Mouse (Mus musculus) kidney, embryonic 14.5 days (tissue): ENCODE data around the gene Polrmt. TPM values are rescaled to one million over a fixed set of nuclear protein-coding genes. Genes with fewer than 3 reads are reported as not detected.

Experiments
- ATAC-seq: fragments of 200-750 bp; cut with Nextera tagmentation; 2 replicates; pipeline ENCODE4 v1.8.0; 2017; ENCODE audit warnings: moderate number of reproducible peaks, mild to moderate bottlenecking, moderate TSS enrichment, moderate library complexity; ENCODE audit not compliant: low FRiP score, low TSS enrichment
- H3K27ac ChIP-seq: fragments of 300-500 bp; sonication (generic); 2 replicates; pipeline ENCODE4 v1.5.1; 2014; ENCODE audit warnings: low read depth, mild to moderate bottlenecking, low read length, moderate library complexity, mixed read lengths
- H3K27me3 ChIP-seq: fragments of 300-500 bp; sonication (generic); 2 replicates; pipeline ENCODE4 v1.6.1; 2014; ENCODE audit warnings: mild to moderate bottlenecking, low read length; ENCODE audit not compliant: control insufficient read depth, insufficient read depth
- H3K36me3 ChIP-seq: fragments of 300-500 bp; sonication (generic); 2 replicates; pipeline ENCODE4 v1.6.1; 2014; ENCODE audit warnings: low read length, mixed read lengths; ENCODE audit not compliant: control insufficient read depth, insufficient read depth
- H3K4me1 ChIP-seq: fragments of 300-500 bp; sonication (generic); 2 replicates; pipeline ENCODE4 v1.6.1; 2014; ENCODE audit warnings: low read length, mixed read lengths; ENCODE audit not compliant: control insufficient read depth, insufficient read depth
- H3K4me2 ChIP-seq: fragments of 300-500 bp; sonication (generic); replicated peaks from 2 replicates; pipeline ENCODE4 v1.6.1; 2014; ENCODE audit warnings: low read depth, mild to moderate bottlenecking, low read length
- H3K4me3 ChIP-seq: fragments of 300-500 bp; sonication (generic); 2 replicates; pipeline ENCODE4 v1.5.1; 2014; ENCODE audit warnings: mild to moderate bottlenecking, low read length
- H3K9ac ChIP-seq: fragments of 300-500 bp; sonication (generic); 2 replicates; pipeline ENCODE4 v1.6.1; 2014; ENCODE audit warnings: low read depth, mild to moderate bottlenecking, low read length, moderate library complexity
- H3K9me3 ChIP-seq: fragments of 300-500 bp; sonication (generic); 2 replicates; pipeline ENCODE4 v1.6.1; 2016; ENCODE audit warnings: low read length; ENCODE audit not compliant: control insufficient read depth
- WGBS: fragments of 180-500 bp; shearing (Covaris S2); extraction: QIAGEN DNeasy Blood & Tissue Kit; methylation state at CpG from one replicate; pipeline ENCODE4 v1.1.7; 2014; 5-methylcytosine and 5-hydroxymethylcytosine counted together
- polyA plus RNA-seq: library from polyadenylated mRNA; unstranded; fragments of >200 nt; fragmentation: Nextera tagmentation; extraction: Ambion mirVana; gene quantifications from 2 replicates; pipeline ENCODE4 v1.2.1, GENCODE M21; 2014

Polrmt gene
- polyA plus RNA-seq, 1 experiment from 2014 or later = 38.9 TPM

DNA sequence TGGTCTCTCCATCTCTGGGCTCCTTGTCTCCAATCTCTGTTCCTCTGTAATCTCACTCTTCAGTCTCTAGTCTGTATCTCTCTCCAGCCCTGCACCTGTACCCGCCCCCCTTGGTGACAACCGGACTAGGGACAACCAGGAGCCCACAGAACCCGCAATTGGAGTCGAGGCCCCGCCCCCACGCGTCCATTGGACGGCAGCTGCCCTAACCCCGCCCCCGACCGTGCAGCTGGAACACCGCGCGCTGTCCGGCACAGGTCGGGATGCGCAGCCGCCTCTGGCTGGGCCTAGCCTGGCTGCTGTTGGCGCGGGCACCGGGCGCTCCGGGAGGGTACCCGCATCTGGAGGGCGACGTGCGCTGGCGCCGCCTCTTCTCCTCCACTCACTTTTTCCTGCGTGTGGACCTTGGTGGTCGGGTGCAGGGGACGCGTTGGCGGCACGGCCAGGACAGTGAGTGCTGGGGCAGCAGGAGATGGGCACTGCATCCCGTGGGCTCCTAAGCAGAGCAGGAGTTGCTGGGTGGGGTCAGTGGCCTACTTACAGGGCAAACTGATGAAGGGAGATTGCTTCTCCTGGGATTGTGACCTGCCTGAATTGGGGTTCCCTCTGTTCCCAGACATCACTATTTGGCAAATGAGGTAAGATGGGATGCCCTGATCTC, 8.6 kb upstream of the Polrmt start, which contains the start of gene Fgf22:
Gene Fgf22 (plus strand): TSS at position 221 of the 661 bp plus-strand sequence.
- Histone ChIP-seq H3K36me3 (peaks cover 32% of the 10 kb centered on the region), H3K9ac (no peak within 1 kb of the TSS; the same call in 1 of the 2 replicates), H3K4me2 (peak within 1 kb of the TSS; percentile 58), H3K4me3 (peak within 1 kb of the TSS; percentile 23; the same call in 1 of the 2 replicates), H3K27ac (no peak within 1 kb of the TSS), H3K27me3 (no peaks in the 10 kb centered on the region), H3K9me3 (no peaks in the 10 kb centered on the region), H3K4me1 (no peaks in the 10 kb centered on the region)
- WGBS = under 1% methylated on average over 36 of the region's 36 CpGs
- ATAC-seq = peak; percentile 92

DNA sequence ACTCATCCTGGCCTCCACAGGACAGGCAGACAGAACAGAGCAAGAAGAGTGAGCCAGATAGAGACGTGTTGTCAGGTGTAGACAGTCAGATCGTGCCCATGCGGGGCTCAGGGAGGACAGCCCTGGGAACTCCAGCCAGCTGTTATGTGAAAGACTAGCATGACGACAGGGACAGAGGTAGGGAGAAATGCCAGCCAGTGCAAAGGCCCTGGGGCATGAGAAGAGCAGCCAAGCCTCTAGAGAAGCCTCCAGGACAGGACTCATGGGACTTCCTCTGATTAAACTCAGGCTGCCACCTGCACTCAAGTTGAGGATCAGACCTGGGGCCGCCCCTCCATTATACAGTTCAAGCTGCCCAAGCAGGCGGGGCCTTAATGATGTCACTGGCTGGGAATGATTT, 2.1 kb upstream of the Polrmt start:
- H3K9me3 ChIP-seq = no peaks in the 10 kb centered on the region

DNA sequence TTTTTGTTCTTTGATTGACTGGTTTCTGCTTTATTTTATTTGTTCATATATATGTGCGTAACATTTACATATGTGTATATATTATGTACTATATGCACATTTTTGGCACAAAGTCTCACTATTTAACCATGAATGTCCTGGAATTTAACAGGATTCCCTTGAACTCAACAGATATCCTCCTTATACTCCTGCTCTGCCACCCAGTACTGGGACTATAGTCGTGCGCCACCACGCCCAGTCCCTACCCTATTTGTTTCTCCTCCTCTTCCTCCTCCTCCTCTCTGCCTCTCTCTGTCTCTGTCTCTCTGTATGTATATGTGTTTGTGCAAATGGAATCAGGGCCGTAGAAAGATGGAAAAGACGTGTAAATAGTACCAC, 382 bp upstream of the Polrmt start:
- WGBS = 24% methylated on average over 6 of the region's 6 CpGs
- H3K9me3 ChIP-seq = no peaks in the 10 kb centered on the region
- ATAC-seq = peak; percentile 48
- no peaks in the 10 kb centered on the region for H3K4me1 ChIP-seq
- no peak overlapping the region; the same call in 1 of the 2 replicates for H3K4me3 ChIP-seq
- H3K27me3 ChIP-seq = no peaks in the 10 kb centered on the region
- peak overlapping the region; percentile 38; the same call in 1 of the 2 replicates for H3K9ac ChIP-seq
- no peak overlapping the region for H3K27ac ChIP-seq
- peaks cover 24% of the 10 kb centered on the region for H3K36me3 ChIP-seq
- H3K4me2 ChIP-seq = peak overlapping the region; percentile 38

More for the DNA sequence above, 2.1 kb upstream of the Polrmt start:
- H3K9ac ChIP-seq = no peak overlapping the region
- no peaks in the 10 kb centered on the region for H3K27me3 ChIP-seq
- WGBS = 79% methylated on average over 6 of the region's 6 CpGs
- no peak overlapping the region for H3K27ac ChIP-seq
- H3K4me1 ChIP-seq = no peaks in the 10 kb centered on the region
- H3K4me2 ChIP-seq = no peak overlapping the region
- H3K4me3 ChIP-seq = no peak overlapping the region
- peaks cover 9% of the 10 kb centered on the region for H3K36me3 ChIP-seq
- no peak for ATAC-seq

DNA sequence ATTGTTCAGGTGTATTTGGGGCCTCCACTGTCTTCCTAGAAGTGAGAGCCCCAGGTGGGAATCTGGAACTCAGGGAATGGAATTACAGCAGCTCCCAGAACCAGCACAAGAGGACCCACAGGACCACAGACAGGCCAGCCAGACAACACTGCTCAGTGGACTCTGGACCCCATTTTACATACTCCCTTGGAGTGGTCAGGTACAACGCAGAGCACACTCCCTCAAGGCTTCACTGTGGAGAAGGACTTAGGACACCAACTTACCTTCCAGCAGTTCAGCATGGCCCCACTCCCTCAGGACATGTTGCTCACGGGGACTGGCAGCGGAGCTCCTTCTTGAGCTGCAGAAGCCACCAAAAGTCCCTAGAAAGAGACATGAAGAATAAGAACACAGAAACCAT, 970 bp downstream of the Polrmt start:
- H3K36me3 ChIP-seq = peaks cover 38% of the 10 kb centered on the region
- H3K9me3 ChIP-seq = peaks cover 10% of the 10 kb centered on the region; the same call in 1 of the 2 replicates
- H3K9ac ChIP-seq = no peak overlapping the region
- H3K27ac ChIP-seq = no peak overlapping the region
- no peaks in the 10 kb centered on the region for H3K27me3 ChIP-seq
- 88% methylated on average over 3 of the region's 3 CpGs for WGBS
- H3K4me1 ChIP-seq = no peaks in the 10 kb centered on the region
- H3K4me2 ChIP-seq = peak overlapping the region; percentile 55
- H3K4me3 ChIP-seq = peak overlapping the region; percentile 68; the same call in 1 of the 2 replicates
- ATAC-seq = no peak

DNA sequence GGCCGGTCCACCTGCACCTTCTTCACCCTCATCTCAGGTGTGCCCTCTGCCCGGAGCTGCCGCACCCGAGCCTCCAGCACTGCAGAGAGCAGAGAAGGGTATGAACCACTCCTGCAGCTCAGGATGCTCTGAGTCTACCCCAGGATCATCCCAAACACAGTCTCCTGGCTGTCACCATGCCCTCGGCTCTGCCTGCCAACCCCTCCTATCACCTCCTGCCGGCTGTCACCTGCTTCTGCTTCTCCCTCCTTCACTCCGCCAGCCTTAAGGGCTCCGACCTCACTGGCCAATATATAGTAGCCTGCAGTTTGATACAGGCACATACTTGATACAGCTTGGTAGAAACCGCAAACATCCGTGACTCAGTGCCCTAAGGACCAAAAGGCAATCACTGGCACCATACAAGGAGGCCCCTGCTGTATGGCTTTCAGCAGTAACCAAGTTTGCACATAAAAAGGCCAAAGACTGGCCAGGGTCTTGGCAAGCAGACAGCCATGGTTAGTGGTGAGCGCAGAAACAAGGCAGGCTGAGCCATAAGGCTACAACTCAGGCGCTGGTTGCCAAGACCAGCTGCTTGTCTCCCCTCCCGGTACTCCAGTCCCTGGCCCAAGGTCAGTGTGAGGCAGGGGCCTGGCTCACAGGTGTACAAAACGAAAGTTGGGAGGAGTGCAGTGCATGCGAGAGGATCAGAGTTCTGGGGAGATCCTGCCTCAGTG, 2.6 kb downstream of the Polrmt start:
- H3K4me1 ChIP-seq = no peaks in the 10 kb centered on the region
- peaks cover 54% of the 10 kb centered on the region for H3K36me3 ChIP-seq
- no peak overlapping the region for H3K4me2 ChIP-seq
- H3K4me3 ChIP-seq = no peak overlapping the region
- no peak overlapping the region for H3K27ac ChIP-seq
- no peak overlapping the region for H3K9ac ChIP-seq
- 92% methylated on average over 15 of the region's 15 CpGs for WGBS
- ATAC-seq = no peak
- no peaks in the 10 kb centered on the region for H3K27me3 ChIP-seq
- peaks cover 26% of the 10 kb centered on the region for H3K9me3 ChIP-seq

DNA sequence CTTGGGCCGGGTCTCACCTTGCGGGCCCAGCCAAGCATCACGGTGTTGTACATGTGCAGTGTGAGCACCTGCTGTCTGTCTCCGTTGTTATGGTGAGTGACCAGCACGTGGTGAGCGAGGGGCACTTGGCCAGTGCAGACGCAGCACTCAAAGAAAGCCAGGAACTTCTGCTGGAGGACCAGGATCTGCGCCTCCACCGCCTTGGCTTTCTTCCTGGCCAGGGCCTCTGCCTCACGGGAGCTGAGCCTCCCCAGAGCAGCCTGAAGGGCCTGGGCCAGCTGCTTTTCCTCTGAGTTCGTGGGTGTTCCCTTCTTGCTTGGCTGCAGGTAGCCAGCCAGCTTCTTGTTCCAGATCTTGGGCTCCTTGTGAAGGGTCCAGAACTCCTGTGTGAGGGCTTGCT, 3.2 kb downstream of the Polrmt start:
- H3K36me3 ChIP-seq = peaks cover 60% of the 10 kb centered on the region
- ATAC-seq = no peak
- WGBS = 92% methylated on average over 11 of the region's 11 CpGs
- no peak overlapping the region for H3K27ac ChIP-seq
- H3K4me2 ChIP-seq = no peak overlapping the region
- no peaks in the 10 kb centered on the region for H3K4me1 ChIP-seq
- no peak overlapping the region for H3K9ac ChIP-seq
- peaks cover 33% of the 10 kb centered on the region for H3K9me3 ChIP-seq
- H3K4me3 ChIP-seq = no peak overlapping the region
- H3K27me3 ChIP-seq = no peaks in the 10 kb centered on the region

DNA sequence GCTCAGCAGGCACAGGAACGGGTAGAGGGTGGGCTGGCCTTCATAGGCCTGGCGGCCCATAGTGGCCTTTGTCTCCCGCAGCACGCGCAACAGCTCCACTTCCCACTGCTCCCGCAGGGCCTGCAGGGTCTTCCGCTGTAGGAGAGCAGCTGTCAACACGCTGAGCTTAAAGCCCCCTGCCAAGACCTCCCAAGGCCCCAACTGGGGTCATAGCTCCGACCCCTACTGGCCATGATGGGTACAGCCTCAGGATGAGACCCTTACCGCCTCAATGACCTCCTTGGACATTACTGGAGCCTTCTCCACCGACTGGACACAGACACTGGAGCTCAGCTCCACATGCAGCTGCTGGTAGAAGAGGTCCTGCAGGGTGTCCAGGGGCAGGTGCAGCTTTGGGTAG, 5.5 kb downstream of the Polrmt start:
- Histone ChIP-seq H3K9me3 (peaks cover 52% of the 10 kb centered on the region), H3K27ac (no peak overlapping the region), H3K36me3 (peaks cover 83% of the 10 kb centered on the region), H3K27me3 (no peaks in the 10 kb centered on the region), H3K4me2 (no peak overlapping the region), H3K4me1 (no peaks in the 10 kb centered on the region), H3K4me3 (no peak overlapping the region), H3K9ac (no peak overlapping the region)
- WGBS = 77% methylated on average over 11 of the region's 11 CpGs
- ATAC-seq = no peak

DNA sequence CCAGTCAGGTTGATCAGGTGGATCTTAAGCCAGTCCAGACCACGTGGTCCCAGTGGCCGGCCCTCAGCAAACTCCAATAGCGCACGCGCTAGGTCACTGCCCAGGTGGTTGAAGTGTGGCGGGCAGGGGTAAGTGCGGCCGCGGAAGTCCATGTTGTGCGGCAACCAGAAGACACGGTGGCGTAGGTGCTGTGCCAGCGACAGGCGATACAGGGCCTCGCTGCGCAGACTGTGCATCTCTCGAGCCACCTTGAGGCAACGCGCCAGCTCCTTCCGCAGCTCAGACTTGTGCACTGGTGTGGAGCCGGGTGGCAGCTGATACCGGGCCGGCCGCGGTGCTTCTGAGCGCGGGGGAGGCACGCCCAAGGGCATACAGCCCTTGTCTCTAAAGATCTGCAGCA, 7.1 kb downstream of the Polrmt start:
- H3K4me3 ChIP-seq = no peak overlapping the region

DNA sequence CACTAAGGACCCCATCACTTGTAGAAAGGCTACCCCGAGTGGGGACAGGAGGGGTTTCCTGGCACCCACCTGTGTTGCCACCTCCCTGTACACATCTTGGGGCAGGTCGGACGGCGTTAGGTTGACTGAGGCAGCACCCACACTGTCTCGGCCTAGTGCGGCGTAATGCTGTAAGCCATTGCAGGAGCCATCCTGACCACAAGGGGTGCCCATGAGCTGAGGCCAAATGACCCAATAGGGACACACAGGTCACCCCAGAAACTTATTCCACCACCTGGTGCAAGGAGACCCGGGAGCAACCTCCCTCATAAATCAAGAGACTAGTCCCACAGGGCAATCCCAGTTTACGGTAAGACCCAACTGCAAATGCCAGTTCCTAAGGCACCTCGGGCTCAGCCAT, 8.1 kb downstream of the Polrmt start:
- H3K9ac ChIP-seq = no peak overlapping the region
- no peaks in the 10 kb centered on the region for H3K27me3 ChIP-seq
- H3K9me3 ChIP-seq = peaks cover 62% of the 10 kb centered on the region
- H3K4me2 ChIP-seq = no peak overlapping the region
- H3K36me3 ChIP-seq = peaks cover 80% of the 10 kb centered on the region
- no peak overlapping the region for H3K4me3 ChIP-seq
- H3K27ac ChIP-seq = no peak overlapping the region
- ATAC-seq = no peak
- no peaks in the 10 kb centered on the region for H3K4me1 ChIP-seq
- 94% methylated on average over 10 of the region's 10 CpGs for WGBS

More for the DNA sequence above, 7.1 kb downstream of the Polrmt start:
- peaks cover 89% of the 10 kb centered on the region for H3K36me3 ChIP-seq
- H3K27me3 ChIP-seq = no peaks in the 10 kb centered on the region
- no peaks in the 10 kb centered on the region for H3K4me1 ChIP-seq
- no peak overlapping the region for H3K4me2 ChIP-seq
- H3K9ac ChIP-seq = no peak overlapping the region
- no peak for ATAC-seq
- H3K9me3 ChIP-seq = peaks cover 60% of the 10 kb centered on the region
- H3K27ac ChIP-seq = no peak overlapping the region
- WGBS = 98% methylated on average over 28 of the region's 28 CpGs
